Comparison of ENCODE assay signal across 22 mouse cellular contexts in the genomic region with DNA sequence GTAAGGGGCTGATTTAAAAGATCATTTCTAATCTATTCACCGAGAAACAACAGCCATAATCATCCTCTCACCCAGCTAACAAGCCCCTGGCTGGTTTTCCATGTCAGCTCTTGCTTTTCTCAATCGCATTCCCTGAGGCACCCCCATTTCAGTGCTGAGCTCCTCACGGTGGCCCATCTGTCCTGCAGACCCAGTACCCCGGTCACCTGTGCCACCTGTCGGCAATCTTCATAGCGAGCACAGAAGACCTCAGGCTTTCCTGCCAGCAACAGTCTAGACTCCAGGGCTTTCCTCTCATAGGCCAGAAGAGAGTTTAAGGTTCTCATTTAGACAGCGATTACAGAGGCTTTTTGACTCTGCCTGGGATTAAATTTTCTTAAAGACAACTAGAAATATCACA.
DNase-seq lines count a peak whose midpoint lies in the region; ATAC-seq and TF ChIP-seq lines count a peak whose summit lies in the region.
"Had no signal": no experiment of that assay in that cellular context is flagged by ENCODE, and none has a peak within 500 bp of the region (broad histone marks: within the 10 kb centered on the region; RNA-seq: fewer than 3 reads in every experiment).

No protein-coding gene starts in this region.

- TF ChIP-seq POLR2A in liver, adult 2 months (IDR thresholded peaks at IDR 0.05; ENCODE audit: extremely low read depth, insufficient read depth, low read length), result no peak

- no peaks in the 10 kb centered on the region for H3K36me3 ChIP-seq in liver, adult 2 months (ENCODE audit: control insufficient read depth, insufficient read depth, low read length)
- H3K36me3 ChIP-seq in kidney, embryonic 15.5 days, result no peaks in the 10 kb centered on the region
- H3K36me3 ChIP-seq: embryonic facial prominence, embryonic 13.5 days; forebrain, embryonic 10.5 days; forebrain, embryonic 15.5 days; hindbrain, embryonic 10.5 days; hindbrain, embryonic 15.5 days; stomach, embryonic 15.5 days had no signal

- ATAC-seq in kidney, embryonic 15.5 days (replicated peaks; ENCODE audit: low FRiP score), result no peak
- ATAC-seq: forebrain, embryonic 15.5 days had no signal

- no peak overlapping the region for H3K4me3 ChIP-seq in liver, adult 2 months (ENCODE audit: insufficient read depth, low read depth, low read length)
- H3K4me3 ChIP-seq in kidney, embryonic 15.5 days (replicated peaks), result no peak overlapping the region
- H3K4me3 ChIP-seq in left cerebral cortex, adult 2 months, result no peak overlapping the region
- H3K4me3 ChIP-seq: embryonic facial prominence, embryonic 13.5 days; forebrain, embryonic 10.5 days; forebrain, embryonic 15.5 days; hindbrain, embryonic 10.5 days; hindbrain, embryonic 15.5 days; stomach, embryonic 15.5 days had no signal

- no peak for TF ChIP-seq CTCF in liver, adult 2 months (IDR thresholded peaks at IDR 0.05; ENCODE audit: low read depth, low read length)
- TF ChIP-seq CTCF in left cerebral cortex, adult 2 months (IDR thresholded peaks at IDR 0.05), result no peak

- H3K27ac ChIP-seq in liver, adult 2 months (replicated peaks; ENCODE audit: insufficient read depth, low read depth, low read length), result peak overlapping the region; percentile 58
- no peak overlapping the region for H3K27ac ChIP-seq in kidney, embryonic 15.5 days
- H3K27ac ChIP-seq in left cerebral cortex, adult 2 months, result no peak overlapping the region
- H3K27ac ChIP-seq: embryonic facial prominence, embryonic 13.5 days; forebrain, embryonic 10.5 days; forebrain, embryonic 15.5 days; hindbrain, embryonic 10.5 days; hindbrain, embryonic 15.5 days; stomach, embryonic 15.5 days had no signal

- H3K27me3 ChIP-seq in liver, adult 2 months (ENCODE audit: control insufficient read depth, insufficient read depth, low read length), result no peaks in the 10 kb centered on the region
- H3K27me3 ChIP-seq in kidney, embryonic 15.5 days, result no peaks in the 10 kb centered on the region
- H3K27me3 ChIP-seq: embryonic facial prominence, embryonic 13.5 days; forebrain, embryonic 15.5 days; hindbrain, embryonic 15.5 days; stomach, embryonic 15.5 days had no signal

- peaks cover 14% of the 10 kb centered on the region; the same call in 1 of the 2 replicates for H3K79me2 ChIP-seq in liver, adult 2 months (ENCODE audit: control insufficient read depth, insufficient read depth, low read length)

- 89% methylated on average over 7 of the region's 7 CpGs for WGBS in liver, adult 2 months
- 89% methylated on average over 7 of the region's 7 CpGs for WGBS in kidney, embryonic 15.5 days

- peak; percentile 32 for DNase-seq in liver, adult 2 months (ENCODE audit: extremely low read depth, low read depth, low spot score)
- DNase-seq in liver, result no peak
- DNase-seq in cerebellum, adult 18-20 months, result peak; percentile 50 to 64
- DNase-seq in cerebellum, postnatal 10 days, result peak; percentile 21 to 27
- no peak for DNase-seq in gastrocnemius, postnatal 10 days
- no peak for DNase-seq in left cerebral cortex, adult 2 months (ENCODE audit: extremely low spot score in 1 of 2, low spot score in 2 of 2)
- DNase-seq: adrenal gland, postnatal 25 days; heart, postnatal 14 days; kidney, adult 18-20 months; kidney, postnatal 36 days; layer of hippocampus, postnatal 36 days; right cerebral cortex, postnatal 14 days; thymus, postnatal 14 days had no signal

- peak overlapping the region; percentile 26; the same call in 1 of the 2 replicates for H3K9ac ChIP-seq in liver, adult 2 months (ENCODE audit: low read depth, low read length)
- H3K9ac ChIP-seq in kidney, embryonic 15.5 days, result no peak overlapping the region
- H3K9ac ChIP-seq: embryonic facial prominence, embryonic 13.5 days; forebrain, embryonic 15.5 days; hindbrain, embryonic 15.5 days; stomach, embryonic 15.5 days had no signal

- peaks cover 16% of the 10 kb centered on the region for H3K4me1 ChIP-seq in liver, adult 2 months (ENCODE audit: control insufficient read depth, insufficient read depth, low read length)
- H3K4me1 ChIP-seq in kidney, embryonic 15.5 days, result peaks cover 11% of the 10 kb centered on the region
- H3K4me1 ChIP-seq: forebrain, embryonic 10.5 days; forebrain, embryonic 15.5 days; hindbrain, embryonic 10.5 days had no signal

- no peak overlapping the region for H3K4me2 ChIP-seq in kidney, embryonic 15.5 days
- H3K4me2 ChIP-seq: embryonic facial prominence, embryonic 13.5 days; forebrain, embryonic 15.5 days; hindbrain, embryonic 15.5 days; liver, embryonic 11.5 days; midbrain, embryonic 11.5 days; stomach, embryonic 15.5 days had no signal

- H3K9me3 ChIP-seq in kidney, embryonic 15.5 days (replicated peaks), result no peaks in the 10 kb centered on the region
- H3K9me3 ChIP-seq: embryonic facial prominence, embryonic 13.5 days; forebrain, embryonic 10.5 days; forebrain, embryonic 15.5 days; hindbrain, embryonic 10.5 days; hindbrain, embryonic 15.5 days; stomach, embryonic 15.5 days had no signal

- intact Hi-C loops in left cerebral cortex, adult 2 months (cut with DNase I), result no loop called here

Comparison
In these comparisons a context has a peak if more than half of its experiments do, and no peak if none do; other contexts are left out.
1. DNase-seq: peak in liver, adult 2 months (single experiment), cerebellum, adult 18-20 months (2 of 2) and cerebellum, postnatal 10 days (2 of 2); none in liver (single experiment), gastrocnemius, postnatal 10 days (single experiment) and left cerebral cortex, adult 2 months (0 of 2).